Mouse (Mus musculus): ENCODE measurements around the gene Prpsap1. TPM values are rescaled to one million over a fixed set of nuclear protein-coding genes. Genes with fewer than 3 reads are reported as not detected.

The Prpsap1 gene
- polyA plus RNA-seq, 1 experiment, result 78.2 TPM

GRCm38 (mm10) chr11:116433356-116434286 lies 60.4 kb downstream of the Prpsap1 start, which contains the start of gene Ubald2:
Gene Ubald2 (plus strand): TSS chr11:116434094.
- H3K27me3 ChIP-seq (ENCODE audit: control insufficient read depth, insufficient read depth, insufficient read length), result no peaks in the 10 kb centered on the region
- TF ChIP-seq REST (IDR thresholded peaks at IDR 0.05; ENCODE audit: insufficient read depth, insufficient read length), result no peak
- peak in 1 of 3 experiments; percentile 11 for TF ChIP-seq MYOG (IDR thresholded peaks at IDR 0.05; ENCODE audit: control insufficient read depth in 1 of 3, insufficient read depth in 1 of 3, insufficient read length in 2 of 3, low read depth in 2 of 3)
- TF ChIP-seq POLR2A (IDR thresholded peaks at IDR 0.05; ENCODE audit: insufficient read length, low read depth), result peak; percentile 41
- TF ChIP-seq MAX (IDR thresholded peaks at IDR 0.05; ENCODE audit: low read depth), result peak; percentile 21
- TF ChIP-seq SRF (IDR thresholded peaks at IDR 0.05; ENCODE audit: control insufficient read depth, insufficient read length, low read depth), result peak; percentile 41
- TF ChIP-seq USF1 (IDR thresholded peaks at IDR 0.05; ENCODE audit: low read depth), result no peak
- peak; percentile 84 for TF ChIP-seq E2F4 (IDR thresholded peaks at IDR 0.05; ENCODE audit: insufficient read depth)

DNA sequence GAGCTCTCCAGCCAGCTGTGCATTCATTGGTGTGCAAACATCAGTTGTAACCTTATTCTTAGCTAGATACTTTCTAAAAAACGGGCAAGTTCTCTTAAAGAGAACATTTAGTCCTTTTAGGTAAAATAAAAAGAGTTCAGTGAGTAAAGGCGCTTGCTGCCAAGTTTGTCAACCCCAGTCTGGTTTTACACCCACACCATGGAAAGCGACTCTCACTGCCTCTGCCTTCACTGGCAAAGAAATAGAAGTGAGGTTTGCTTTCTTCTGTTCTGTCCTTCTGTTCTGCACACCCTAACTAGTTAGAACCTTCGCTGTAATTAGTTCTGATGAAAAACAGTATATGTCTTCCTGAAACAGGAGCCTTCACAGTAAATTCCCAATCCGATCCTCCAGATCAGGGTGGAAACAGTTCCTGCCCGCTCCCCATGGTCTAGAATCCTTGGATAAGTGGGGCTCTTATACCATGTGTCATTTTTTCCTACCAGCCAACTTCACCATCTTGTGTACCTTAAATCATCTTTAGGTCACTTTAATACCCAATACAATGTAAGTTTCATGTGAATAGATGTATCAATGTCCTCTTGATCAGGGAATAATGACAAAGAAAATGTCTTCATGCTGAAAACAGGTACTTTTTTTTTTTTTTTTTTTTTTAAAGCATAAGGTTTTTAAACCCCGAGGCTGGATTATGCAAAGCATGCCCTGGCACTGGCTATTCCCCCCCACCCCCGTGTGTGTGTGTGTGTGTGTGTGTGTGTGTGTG lies 61.2 kb downstream of the Prpsap1 start:
- H3K27me3 ChIP-seq (ENCODE audit: control insufficient read depth, insufficient read depth, insufficient read length), result no peaks in the 10 kb centered on the region
- H3ac ChIP-seq (ENCODE audit: control insufficient read depth, insufficient read length), result no peak overlapping the region
- peak overlapping the region; percentile 55 for H3K4me3 ChIP-seq
- no peaks in the 10 kb centered on the region for H3K36me3 ChIP-seq (ENCODE audit: control insufficient read depth, insufficient read depth)
- no peak for TF ChIP-seq POLR2AphosphoS2 (IDR thresholded peaks at IDR 0.05; ENCODE audit: insufficient read length, low read depth)
- no peak for TF ChIP-seq MAX (IDR thresholded peaks at IDR 0.05; ENCODE audit: low read depth)
- no peak for TF ChIP-seq POLR2A (IDR thresholded peaks at IDR 0.05; ENCODE audit: insufficient read length, low read depth)
- TF ChIP-seq REST (IDR thresholded peaks at IDR 0.05; ENCODE audit: insufficient read depth, insufficient read length), result no peak
- peak overlapping the region; percentile 86 for H3K4me2 ChIP-seq (ENCODE audit: low read depth)
- H3K79me2 ChIP-seq (ENCODE audit: control insufficient read depth, insufficient read depth), result peaks cover 18% of the 10 kb centered on the region

More at GRCm38 (mm10) chr11:116433356-116434286, 60.4 kb downstream of the Prpsap1 start, which contains the start of gene Ubald2:
- peak within 1 kb of the TSS; percentile 86 for H3K4me2 ChIP-seq (ENCODE audit: low read depth)
- no peaks in the 10 kb centered on the region for H3K36me3 ChIP-seq (ENCODE audit: control insufficient read depth, insufficient read depth)
- H3K79me2 ChIP-seq (ENCODE audit: control insufficient read depth, insufficient read depth), result peaks cover 18% of the 10 kb centered on the region
- peak within 1 kb of the TSS; percentile 26 for H3ac ChIP-seq (ENCODE audit: control insufficient read depth, insufficient read length)
- peak within 1 kb of the TSS; percentile 55 for H3K4me3 ChIP-seq

DNA sequence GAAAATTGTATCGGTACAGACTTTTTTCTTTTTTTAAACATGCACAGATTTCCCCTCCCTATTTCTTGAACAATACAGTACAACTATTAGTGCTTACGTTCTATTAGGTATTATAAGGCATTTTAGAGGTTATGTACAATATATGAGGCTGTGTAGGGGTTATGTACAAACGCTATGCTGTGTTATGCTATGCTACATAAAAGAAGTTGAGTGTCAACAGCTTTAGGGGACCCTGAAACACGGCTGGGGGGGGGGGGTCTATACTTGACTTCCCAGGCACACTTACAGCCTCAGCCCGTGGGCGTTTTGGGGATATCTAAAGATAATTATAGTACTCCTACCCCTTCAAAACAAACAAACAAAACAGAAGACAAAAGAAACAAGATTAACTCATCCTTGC lies 61.9 kb downstream of the Prpsap1 start:
- Histone ChIP-seq H3K4me2 (ENCODE audit: low read depth) (peak overlapping the region; percentile 86), H3K27me3 (ENCODE audit: control insufficient read depth, insufficient read depth, insufficient read length) (no peaks in the 10 kb centered on the region), H3K36me3 (ENCODE audit: control insufficient read depth, insufficient read depth) (no peaks in the 10 kb centered on the region), H3ac (ENCODE audit: control insufficient read depth, insufficient read length) (no peak overlapping the region), H3K79me2 (ENCODE audit: control insufficient read depth, insufficient read depth) (peaks cover 18% of the 10 kb centered on the region), H3K4me3 (no peak overlapping the region)
- TF ChIP-seq REST (IDR thresholded peaks at IDR 0.05; ENCODE audit: insufficient read depth, insufficient read length) (no peak), CEBPB (IDR thresholded peaks at IDR 0.05; ENCODE audit: insufficient read depth, poor library complexity, severe bottlenecking) (no peak)

DNA sequence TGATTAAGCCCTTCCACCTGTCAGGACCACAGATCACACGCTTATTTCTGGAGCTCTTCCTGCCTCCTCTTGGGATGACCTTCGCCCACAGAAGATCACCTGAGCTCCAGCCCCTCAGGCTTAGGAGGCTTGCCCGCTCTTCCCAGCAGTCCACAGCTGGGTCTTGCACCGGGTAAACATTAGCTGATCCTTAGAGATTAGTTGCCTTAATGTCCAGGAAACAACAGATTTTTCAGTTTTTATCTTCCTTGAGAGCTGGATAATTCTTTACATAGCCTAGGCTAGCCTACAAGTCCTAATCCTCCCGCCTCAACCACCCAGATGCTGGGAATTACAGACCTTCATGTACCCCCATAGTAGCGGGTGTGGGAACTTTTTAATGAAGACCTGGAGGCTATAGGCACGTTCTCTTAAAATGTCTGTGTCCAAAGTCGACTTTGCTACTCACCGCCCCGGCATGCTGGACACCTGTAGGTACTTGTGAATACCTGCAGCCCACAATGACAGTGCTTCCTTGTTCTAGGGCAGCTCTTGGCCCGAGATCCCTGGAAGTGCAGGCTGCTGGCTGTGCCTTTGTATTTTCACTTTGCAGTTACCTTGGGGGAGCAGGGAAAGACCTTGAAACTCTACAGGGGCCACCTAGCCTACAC lies 62.4 kb downstream of the Prpsap1 start:
- Histone ChIP-seq H3ac (ENCODE audit: control insufficient read depth, insufficient read length) (no peak overlapping the region), H3K4me3 (no peak overlapping the region), H3K27me3 (ENCODE audit: control insufficient read depth, insufficient read depth, insufficient read length) (no peaks in the 10 kb centered on the region), H3K4me2 (ENCODE audit: low read depth) (peak overlapping the region; percentile 56), H3K79me2 (ENCODE audit: control insufficient read depth, insufficient read depth) (peaks cover 17% of the 10 kb centered on the region), H3K36me3 (ENCODE audit: control insufficient read depth, insufficient read depth) (no peaks in the 10 kb centered on the region)
- no peak for TF ChIP-seq MAX (IDR thresholded peaks at IDR 0.05; ENCODE audit: low read depth)
- TF ChIP-seq MYOG (IDR thresholded peaks at IDR 0.05; ENCODE audit: control insufficient read depth in 1 of 3, insufficient read depth in 1 of 3, insufficient read length in 2 of 3, low read depth in 2 of 3), result no peak
- no peak for TF ChIP-seq TCF12 (IDR thresholded peaks at IDR 0.05; ENCODE audit: insufficient read depth, poor library complexity, severe bottlenecking)
- TF ChIP-seq E2F4 (IDR thresholded peaks at IDR 0.05; ENCODE audit: insufficient read depth), result no peak
- no peak for TF ChIP-seq TCF3 (IDR thresholded peaks at IDR 0.05; ENCODE audit: insufficient read length, low read depth)
- no peak for TF ChIP-seq POLR2A (IDR thresholded peaks at IDR 0.05; ENCODE audit: insufficient read length, low read depth)
- TF ChIP-seq POLR2AphosphoS2 (IDR thresholded peaks at IDR 0.05; ENCODE audit: insufficient read length, low read depth), result no peak
- no peak for TF ChIP-seq USF1 (IDR thresholded peaks at IDR 0.05; ENCODE audit: low read depth)

DNA sequence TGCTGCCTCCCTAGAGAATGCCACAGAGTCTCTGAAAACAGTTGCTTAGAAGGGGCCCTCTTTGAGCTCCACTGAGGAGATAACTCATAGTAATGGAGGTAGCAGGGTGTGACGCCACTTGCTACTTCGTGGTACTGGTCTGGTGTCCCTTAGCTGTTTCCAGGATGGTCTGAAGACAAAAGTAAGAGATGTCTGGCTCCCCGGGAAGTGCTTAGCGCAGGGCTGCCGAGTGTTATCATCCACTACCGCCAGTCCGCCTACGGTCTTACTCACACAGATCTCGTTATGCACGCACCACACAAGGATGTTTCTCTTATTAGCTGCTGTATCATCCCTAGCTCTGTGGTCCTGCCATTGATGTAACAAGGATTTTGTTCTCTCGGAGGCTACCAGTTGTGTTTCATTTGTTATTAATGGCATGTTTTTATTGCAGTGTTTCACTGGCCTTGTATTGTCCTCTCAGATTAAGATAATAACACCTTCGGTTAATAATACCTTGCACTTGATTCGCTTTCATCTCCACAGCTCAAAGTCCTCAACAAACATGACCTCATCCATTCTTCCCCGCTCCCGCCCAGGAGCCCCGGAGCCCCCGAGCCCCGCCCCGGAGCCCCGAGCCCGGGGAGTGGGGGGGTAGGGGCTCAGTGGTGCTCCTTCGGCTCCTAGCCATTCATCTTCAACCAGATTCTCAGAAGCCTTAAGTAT lies 63.1 kb downstream of the Prpsap1 start:
- TF ChIP-seq CEBPB (IDR thresholded peaks at IDR 0.05; ENCODE audit: insufficient read depth, poor library complexity, severe bottlenecking) (no peak), POLR2AphosphoS2 (IDR thresholded peaks at IDR 0.05; ENCODE audit: insufficient read length, low read depth) (no peak), TCF3 (IDR thresholded peaks at IDR 0.05; ENCODE audit: insufficient read length, low read depth) (no peak), MYOG (IDR thresholded peaks at IDR 0.05; ENCODE audit: control insufficient read depth in 1 of 3, insufficient read depth in 1 of 3, insufficient read length in 2 of 3, low read depth in 2 of 3) (no peak), SRF (IDR thresholded peaks at IDR 0.05; ENCODE audit: control insufficient read depth, insufficient read length, low read depth) (no peak), MYOD1 (IDR thresholded peaks at IDR 0.05; ENCODE audit: control insufficient read depth in 1 of 3, insufficient read length in 2 of 3, low read depth in 2 of 3) (no peak), REST (IDR thresholded peaks at IDR 0.05; ENCODE audit: insufficient read depth, insufficient read length) (no peak), E2F4 (IDR thresholded peaks at IDR 0.05; ENCODE audit: insufficient read depth) (no peak)
- H3K79me2 ChIP-seq (ENCODE audit: control insufficient read depth, insufficient read depth), result peaks cover 10% of the 10 kb centered on the region
- no peak overlapping the region for H3ac ChIP-seq (ENCODE audit: control insufficient read depth, insufficient read length)
- H3K4me2 ChIP-seq (ENCODE audit: low read depth), result peak overlapping the region; percentile 56
- H3K4me3 ChIP-seq, result no peak overlapping the region
- no peaks in the 10 kb centered on the region for H3K36me3 ChIP-seq (ENCODE audit: control insufficient read depth, insufficient read depth)
- H3K27me3 ChIP-seq (ENCODE audit: control insufficient read depth, insufficient read depth, insufficient read length), result no peaks in the 10 kb centered on the region
